Mouse (Mus musculus): Measurements from ENCODE around the gene Rplp1.

Rplp1 gene

GRCm38 (mm10) chr9:61911300-61912128 is 2.8 kb downstream of the Rplp1 start:
- DNase-seq: no peak

- peak; percentile 24 for DNase-seq
Observed at GRCm38 (mm10) chr9:61910526-61911256, 3.7 kb downstream of the Rplp1 start.

GRCm38 (mm10) chr9:61909633-61910032 is 4.7 kb downstream of the Rplp1 start:
- DNase-seq: no peak

- DNase-seq: no peak
Observed at GRCm38 (mm10) chr9:61908832-61909407, 5.4 kb downstream of the Rplp1 start.

- no peak for DNase-seq
Observed at GRCm38 (mm10) chr9:61908341-61908740, 6.0 kb downstream of the Rplp1 start.

GRCm38 (mm10) chr9:61907621-61908295 is 6.6 kb downstream of the Rplp1 start:
- DNase-seq: no peak

- peak; percentile 31 for DNase-seq
Observed at GRCm38 (mm10) chr9:61906912-61907311, 7.4 kb downstream of the Rplp1 start.

- no peak for DNase-seq
Observed at GRCm38 (mm10) chr9:61905576-61905975, 8.8 kb downstream of the Rplp1 start.

- DNase-seq: no peak
Observed at GRCm38 (mm10) chr9:61904201-61904600, 10.1 kb downstream of the Rplp1 start.

GRCm38 (mm10) chr9:61902445-61902844 is 11.9 kb downstream of the Rplp1 start:
- no peak for DNase-seq

GRCm38 (mm10) chr9:61901574-61901973 is 12.8 kb downstream of the Rplp1 start:
- no peak for DNase-seq

GRCm38 (mm10) chr9:61899804-61900203 is 14.5 kb downstream of the Rplp1 start:
- DNase-seq: peak; percentile 85

GRCm38 (mm10) chr9:61898401-61898800 is 15.9 kb downstream of the Rplp1 start:
- peak; percentile 84 for DNase-seq

GRCm38 (mm10) chr9:61895014-61895413 is 19.3 kb downstream of the Rplp1 start:
- DNase-seq: peak; percentile 59

- no peak for DNase-seq
Observed at GRCm38 (mm10) chr9:61889855-61890254, 24.5 kb downstream of the Rplp1 start.

- DNase-seq: peak; percentile 16
Observed at GRCm38 (mm10) chr9:61887661-61888379, 26.5 kb downstream of the Rplp1 start.

GRCm38 (mm10) chr9:61885964-61886363 is 28.4 kb downstream of the Rplp1 start:
- no peak for DNase-seq

- peak; percentile 36 for DNase-seq
Observed at GRCm38 (mm10) chr9:61884936-61885335, 29.4 kb downstream of the Rplp1 start.

- DNase-seq: no peak
Observed at GRCm38 (mm10) chr9:61884375-61884774, 30.0 kb downstream of the Rplp1 start.

- no peak for DNase-seq
Observed at GRCm38 (mm10) chr9:61882179-61882578, 32.2 kb downstream of the Rplp1 start.

- DNase-seq: peak; percentile 73
Observed at GRCm38 (mm10) chr9:61878889-61879288, 35.5 kb downstream of the Rplp1 start.

- peak; percentile 71 for DNase-seq
Observed at GRCm38 (mm10) chr9:61877373-61878112, 36.8 kb downstream of the Rplp1 start.
